Mouse (Mus musculus) embryonic fibroblast, embryonic 13.5 days (primary cell): Measurements from ENCODE around the gene Cacna1c. TPM values are rescaled to one million over a fixed set of nuclear protein-coding genes. Genes with fewer than 3 reads are reported as not detected.

Experiments used
- H3K27ac ChIP-seq: 2 replicates; pipeline ENCODE4 v1.5.1; 2012; ENCODE audit warnings: low read length, control low read depth, inconsistent platforms; ENCODE audit not compliant: insufficient read depth
- H3K4me1 ChIP-seq: 2 replicates; pipeline ENCODE4 v1.6.1; 2011; ENCODE audit warnings: low read length; ENCODE audit not compliant: control insufficient read depth, insufficient read depth
- H3K4me3 ChIP-seq: 2 replicates; pipeline ENCODE4 v1.5.1; 2011; ENCODE audit warnings: mild to moderate bottlenecking, control low read depth, low read length; ENCODE audit not compliant: insufficient read depth
- CTCF ChIP-seq: IDR thresholded peaks from 2 replicates; pipeline ENCODE4 v1.5.1; 2011; ENCODE audit warnings: mild to moderate bottlenecking, control low read depth, low read length, moderate library complexity, borderline replicate concordance; ENCODE audit not compliant: insufficient read depth
- POLR2A ChIP-seq: IDR thresholded peaks from 2 replicates; pipeline ENCODE4 v1.6.1; 2011; ENCODE audit warnings: low read depth, mild to moderate bottlenecking, control low read depth, low read length, moderate library complexity
- polyA plus RNA-seq: library from polyadenylated mRNA; stranded (reverse); fragments of >200 nt; gene quantifications from 2 replicates; pipeline ENCODE4 v1.2.4, GENCODE M21; 2011; ENCODE audit warnings: low read depth; ENCODE audit not compliant: missing spikeins, insufficient read length

Gene Cacna1c
- polyA plus RNA-seq, 1 experiment = 40.7 TPM

DNA sequence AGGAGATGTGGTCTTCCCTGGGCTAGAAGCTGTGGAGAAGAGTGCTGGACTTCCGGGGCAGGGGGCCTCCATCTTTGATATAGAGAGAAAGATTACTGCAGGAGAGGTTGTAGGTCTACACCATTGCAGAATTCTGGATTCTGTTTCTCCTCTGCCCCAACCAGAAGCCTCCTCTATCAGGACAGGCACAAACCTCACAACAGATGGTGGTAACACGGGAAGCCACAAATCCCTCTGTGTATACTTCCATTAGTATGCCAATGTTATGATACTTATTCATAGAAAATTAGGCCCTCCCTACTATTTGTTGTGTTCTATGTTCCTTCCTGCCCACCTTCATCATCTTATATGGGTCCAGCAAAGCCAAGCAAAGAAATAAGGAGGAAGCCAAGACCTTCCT lies 552.7 kb downstream of the Cacna1c start:
- H3K27ac ChIP-seq = no peak overlapping the region
- TF ChIP-seq CTCF (no peak), POLR2A (no peak)
- no peaks in the 10 kb centered on the region; the same call in 1 of the 2 replicates for H3K4me1 ChIP-seq
- no peak overlapping the region for H3K4me3 ChIP-seq

- no peak for TF ChIP-seq POLR2A
- TF ChIP-seq CTCF = no peak
- Histone ChIP-seq H3K4me1 (no peaks in the 10 kb centered on the region; the same call in 1 of the 2 replicates), H3K4me3 (no peak overlapping the region), H3K27ac (no peak overlapping the region)
These were observed 554.4 kb downstream of the Cacna1c start for GRCm38 (mm10) chr6:118641671-118642325.

GRCm38 (mm10) chr6:118639816-118640215 lies 556.4 kb downstream of the Cacna1c start:
- Histone ChIP-seq H3K4me1 (no peaks in the 10 kb centered on the region; the same call in 1 of the 2 replicates), H3K4me3 (no peak overlapping the region), H3K27ac (no peak overlapping the region)
- TF ChIP-seq POLR2A (no peak), CTCF (no peak)

GRCm38 (mm10) chr6:118638911-118639310 lies 557.3 kb downstream of the Cacna1c start:
- Histone ChIP-seq H3K4me3 (no peak overlapping the region), H3K27ac (no peak overlapping the region), H3K4me1 (no peaks in the 10 kb centered on the region; the same call in 1 of the 2 replicates)
- no peak for TF ChIP-seq POLR2A
- no peak for TF ChIP-seq CTCF

GRCm38 (mm10) chr6:118632491-118632890 lies 563.7 kb downstream of the Cacna1c start:
- TF ChIP-seq POLR2A = no peak
- no peak for TF ChIP-seq CTCF
- Histone ChIP-seq H3K4me3 (no peak overlapping the region), H3K27ac (no peak overlapping the region), H3K4me1 (peaks cover 7% of the 10 kb centered on the region)

GRCm38 (mm10) chr6:118630006-118630405 lies 566.2 kb downstream of the Cacna1c start:
- Histone ChIP-seq H3K4me1 (peaks cover 7% of the 10 kb centered on the region), H3K4me3 (no peak overlapping the region), H3K27ac (no peak overlapping the region)
- no peak for TF ChIP-seq CTCF
- TF ChIP-seq POLR2A = no peak

- no peak for TF ChIP-seq POLR2A
- no peak for TF ChIP-seq CTCF
- Histone ChIP-seq H3K4me3 (no peak overlapping the region), H3K4me1 (peaks cover 7% of the 10 kb centered on the region), H3K27ac (no peak overlapping the region)
These were observed 570.0 kb downstream of the Cacna1c start for GRCm38 (mm10) chr6:118626246-118626645.

- no peak overlapping the region for H3K4me3 ChIP-seq
- H3K27ac ChIP-seq = no peak overlapping the region
- no peak for TF ChIP-seq POLR2A
- H3K4me1 ChIP-seq = no peaks in the 10 kb centered on the region
These were observed 572.6 kb downstream of the Cacna1c start for GRCm38 (mm10) chr6:118623609-118624008.

DNA sequence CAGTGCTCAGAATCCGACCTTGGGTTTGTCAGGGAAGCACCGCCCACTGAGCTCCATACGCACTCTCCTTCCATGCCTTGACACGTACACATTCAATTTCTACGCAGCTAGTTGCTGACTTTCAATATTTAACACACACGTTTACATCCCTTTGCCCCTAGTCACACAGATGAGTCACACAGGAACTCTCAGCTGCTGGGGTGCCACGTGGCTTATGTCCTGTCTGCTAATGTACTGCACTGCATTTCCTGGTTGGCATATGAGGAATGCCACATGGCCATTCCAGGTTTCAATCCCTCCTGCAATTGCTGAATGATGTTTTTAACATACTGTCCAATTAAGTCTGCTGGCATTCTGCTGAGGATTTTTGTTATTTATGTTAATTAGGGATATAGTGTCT lies 574.4 kb downstream of the Cacna1c start:
- TF ChIP-seq POLR2A (no peak), CTCF (no peak)
- Histone ChIP-seq H3K27ac (no peak overlapping the region), H3K4me1 (no peaks in the 10 kb centered on the region), H3K4me3 (no peak overlapping the region)

GRCm38 (mm10) chr6:118621406-118621805 lies 574.8 kb downstream of the Cacna1c start:
- Histone ChIP-seq H3K4me3 (no peak overlapping the region), H3K27ac (no peak overlapping the region), H3K4me1 (no peaks in the 10 kb centered on the region)
- TF ChIP-seq POLR2A = no peak
